ENCODE assay signal across 11 mouse cellular contexts in genomic region chr5:33830832-33831231, GRCm38 (mm10). TPM values are rescaled to one million over a fixed set of nuclear protein-coding genes. Genes with fewer than 3 reads are reported as not detected.
DNase-seq lines count a peak whose midpoint lies in the region; ATAC-seq and TF ChIP-seq lines count a peak whose summit lies in the region.
"Had no signal": no experiment of that assay in that cellular context is flagged by ENCODE, and none has a peak within 500 bp of the region (broad histone marks: within the 10 kb centered on the region; RNA-seq: fewer than 3 reads in every experiment).

No protein-coding gene starts in this region.

- H3K9me3 ChIP-seq in midbrain, embryonic 14.5 days (ENCODE audit: control insufficient read depth, low read length), result no peaks in the 10 kb centered on the region
- H3K9me3 ChIP-seq: embryonic facial prominence, embryonic 10.5 days; forebrain, embryonic 12.5 days; kidney, embryonic 15.5 days; neural tube, embryonic 12.5 days had no signal

- H3K27ac ChIP-seq in layer of hippocampus, adult 2 months, result no peak overlapping the region
- H3K27ac ChIP-seq in midbrain, embryonic 14.5 days (replicated peaks; ENCODE audit: low read depth, low read length), result no peak overlapping the region
- H3K27ac ChIP-seq: embryonic facial prominence, embryonic 10.5 days; forebrain, embryonic 12.5 days; kidney, embryonic 15.5 days; neural tube, embryonic 12.5 days had no signal

- peaks cover 9% of the 10 kb centered on the region; the same call in 1 of the 2 replicates for H3K4me1 ChIP-seq in midbrain, embryonic 14.5 days (ENCODE audit: control insufficient read depth, insufficient read depth, low read length)
- H3K4me1 ChIP-seq: kidney, embryonic 15.5 days had no signal

- no peak overlapping the region for H3K4me2 ChIP-seq in midbrain, embryonic 14.5 days (ENCODE audit: low read length)
- H3K4me2 ChIP-seq: forebrain, embryonic 12.5 days; kidney, embryonic 15.5 days; neural tube, embryonic 12.5 days had no signal

- no peaks in the 10 kb centered on the region; the same call in 1 of the 2 replicates for H3K36me3 ChIP-seq in midbrain, embryonic 14.5 days (ENCODE audit: control insufficient read depth, insufficient read depth, low read length)

- WGBS in midbrain, embryonic 14.5 days, result 62% methylated on average over 1 of the region's 1 CpGs

- TF ChIP-seq CTCF in layer of hippocampus, adult 2 months (conservative IDR thresholded peaks at IDR 0.05), result peak; percentile 70

- DNase-seq in layer of hippocampus, adult 2 months (ENCODE audit: low spot score in 2 of 2), result no peak
- no peak for DNase-seq in layer of hippocampus, postnatal 25 days (ENCODE audit: extremely low spot score in 1 of 2, low spot score in 1 of 2)
- peak; percentile 24 for DNase-seq in R1 (ENCODE audit: low read depth, low spot score)
- DNase-seq in retina, postnatal 1 day, result peak; percentile 40
- DNase-seq in cerebellum, adult 11-12 months, result no peak
- DNase-seq in midbrain, embryonic 14.5 days, result no peak

- ATAC-seq in CD4-positive, CD25-positive, alpha-beta regulatory T cell, adult 4 months, result peak; percentile 17
- no peak for ATAC-seq in midbrain, embryonic 14.5 days (ENCODE audit: low FRiP score, low TSS enrichment)

- no peak overlapping the region for H3K4me3 ChIP-seq in layer of hippocampus, adult 2 months
- no peak overlapping the region for H3K4me3 ChIP-seq in midbrain, embryonic 14.5 days (replicated peaks; ENCODE audit: low read depth, low read length)
- H3K4me3 ChIP-seq: embryonic facial prominence, embryonic 10.5 days; forebrain, embryonic 12.5 days; kidney, embryonic 15.5 days; neural tube, embryonic 12.5 days had no signal

- H3K27me3 ChIP-seq in midbrain, embryonic 14.5 days (ENCODE audit: control insufficient read depth, insufficient read depth, low read length), result no peaks in the 10 kb centered on the region
- H3K27me3 ChIP-seq: forebrain, embryonic 12.5 days; kidney, embryonic 15.5 days; neural tube, embryonic 12.5 days had no signal

- H3K9ac ChIP-seq in midbrain, embryonic 14.5 days (replicated peaks; ENCODE audit: low read length), result no peak overlapping the region
- H3K9ac ChIP-seq: forebrain, embryonic 12.5 days; kidney, embryonic 15.5 days; neural tube, embryonic 12.5 days had no signal

RNA-seq across cellular contexts. Expression of gene Nsd2, which starts 10.3 kb away (rescaled TPM):
- 100 to 1,000 TPM; 123 to 133 TPM for total RNA-seq in layer of hippocampus, adult 2 months (2021)
- total RNA-seq in layer of hippocampus, postnatal 25 days (2021), result 100 to 1,000 TPM; 122 to 126 TPM
- polyA plus RNA-seq in CD4-positive, CD25-positive, alpha-beta regulatory T cell, adult 4 months (2017; shearing (Covaris generic)), result 10 to 100 TPM; 12.0 to 13.0 TPM
- polyA plus RNA-seq in midbrain, embryonic 14.5 days (2014; fragmentation: Nextera tagmentation; extraction: Ambion mirVana), result 91.3 and 119 TPM in 2 replicates

RNA-seq across cellular contexts. Expression of gene Letm1, which starts 48.2 kb away (rescaled TPM):
- total RNA-seq in layer of hippocampus, adult 2 months (2021), result 100 to 1,000 TPM in 1 of 2 experiments, 10 to 100 TPM in 1; 99.8 to 108 TPM
- total RNA-seq in layer of hippocampus, postnatal 25 days (2021), result 100 to 1,000 TPM in 1 of 2 experiments, 10 to 100 TPM in 1; 98.8 to 103 TPM
- 10 to 100 TPM; 15.9 to 17.5 TPM for polyA plus RNA-seq in CD4-positive, CD25-positive, alpha-beta regulatory T cell, adult 4 months (2017; shearing (Covaris generic))
- 64.4 and 70.3 TPM in 2 replicates for polyA plus RNA-seq in midbrain, embryonic 14.5 days (2014; fragmentation: Nextera tagmentation; extraction: Ambion mirVana)

Comparison
In these comparisons a context has a peak if more than half of its experiments do, and no peak if none do; other contexts are left out.
1. DNase-seq: peak in R1 (single experiment) and retina, postnatal 1 day (single experiment); none in layer of hippocampus, adult 2 months (0 of 2), layer of hippocampus, postnatal 25 days (0 of 2), cerebellum, adult 11-12 months (single experiment) and midbrain, embryonic 14.5 days (single experiment).